Mouse (Mus musculus): ENCODE measurements at regions not wholly inside any gene's neighbourhood (a gene's known extent, or its start where the extent isn't known, plus 50 kb on each side); places are given as distances from the start of the nearest gene placed in this dataset.

- TF ChIP-seq FLI1 (IDR thresholded peaks at IDR 0.05; ENCODE audit: low read length) (no peak), GATA1 (IDR thresholded peaks at IDR 0.05; ENCODE audit: borderline replicate concordance, low read length) (no peak)
- Histone ChIP-seq H3K27me3 (replicated peaks) (no peaks in the 10 kb centered on the region), H3K9me3 (peaks cover 19% of the 10 kb centered on the region), H3K36me3 (replicated peaks; ENCODE audit: low read length) (peaks cover 29% of the 10 kb centered on the region), H3K4me1 (peaks cover 65% of the 10 kb centered on the region), H3K4me3 (replicated peaks) (peak overlapping the region; percentile 82)
Observed at GRCm38 (mm10) chr10:117988076-117988475, 142.2 kb upstream of the Rap1b start.

GRCm38 (mm10) chr10:117991176-117991575 is 145.3 kb upstream of the Rap1b start:
- Histone ChIP-seq H3K36me3 (replicated peaks; ENCODE audit: low read length) (peaks cover 26% of the 10 kb centered on the region), H3K4me3 (replicated peaks) (no peak overlapping the region), H3K4me1 (peaks cover 69% of the 10 kb centered on the region), H3K27me3 (replicated peaks) (no peaks in the 10 kb centered on the region), H3K9me3 (peaks cover 19% of the 10 kb centered on the region)
- TF ChIP-seq FLI1 (IDR thresholded peaks at IDR 0.05; ENCODE audit: low read length) (no peak), GATA1 (IDR thresholded peaks at IDR 0.05; ENCODE audit: borderline replicate concordance, low read length) (no peak)

GRCm38 (mm10) chr10:117992317-117992716 is 146.5 kb upstream of the Rap1b start:
- TF ChIP-seq GATA1 (IDR thresholded peaks at IDR 0.05; ENCODE audit: borderline replicate concordance, low read length) (no peak), FLI1 (IDR thresholded peaks at IDR 0.05; ENCODE audit: low read length) (no peak)
- Histone ChIP-seq H3K4me1 (peaks cover 61% of the 10 kb centered on the region), H3K27me3 (replicated peaks) (no peaks in the 10 kb centered on the region)

GRCm38 (mm10) chr10:117993809-117994208 is 147.8 kb upstream of the Mdm1 start:
- H3K4me1 ChIP-seq: peaks cover 52% of the 10 kb centered on the region
- peaks cover 19% of the 10 kb centered on the region for H3K9me3 ChIP-seq
- H3K27me3 ChIP-seq (replicated peaks): no peaks in the 10 kb centered on the region
- H3K4me3 ChIP-seq (replicated peaks): no peak overlapping the region
- H3K36me3 ChIP-seq (replicated peaks; ENCODE audit: low read length): peaks cover 29% of the 10 kb centered on the region
- TF ChIP-seq GATA1 (IDR thresholded peaks at IDR 0.05; ENCODE audit: borderline replicate concordance, low read length): no peak

More at GRCm38 (mm10) chr10:117992317-117992716, 146.5 kb upstream of the Rap1b start:
- Histone ChIP-seq H3K9me3 (peaks cover 19% of the 10 kb centered on the region), H3K36me3 (replicated peaks; ENCODE audit: low read length) (peaks cover 29% of the 10 kb centered on the region), H3K4me3 (replicated peaks) (no peak overlapping the region)

GRCm38 (mm10) chr10:117994768-117995167 is 146.8 kb upstream of the Mdm1 start:
- Histone ChIP-seq H3K27me3 (replicated peaks) (no peaks in the 10 kb centered on the region), H3K36me3 (replicated peaks; ENCODE audit: low read length) (peaks cover 24% of the 10 kb centered on the region), H3K4me3 (replicated peaks) (no peak overlapping the region), H3K4me1 (peaks cover 42% of the 10 kb centered on the region), H3K9me3 (peaks cover 13% of the 10 kb centered on the region)
- TF ChIP-seq GATA1 (IDR thresholded peaks at IDR 0.05; ENCODE audit: borderline replicate concordance, low read length) (no peak), FLI1 (IDR thresholded peaks at IDR 0.05; ENCODE audit: low read length) (no peak)

- Histone ChIP-seq H3K4me1 (peaks cover 61% of the 10 kb centered on the region), H3K9me3 (no peaks in the 10 kb centered on the region), H3K36me3 (replicated peaks; ENCODE audit: low read length) (peaks cover 8% of the 10 kb centered on the region), H3K27me3 (replicated peaks) (no peaks in the 10 kb centered on the region), H3K4me3 (replicated peaks) (no peak overlapping the region)
- no peak for TF ChIP-seq FLI1 (IDR thresholded peaks at IDR 0.05; ENCODE audit: low read length)
- no peak for TF ChIP-seq GATA1 (IDR thresholded peaks at IDR 0.05; ENCODE audit: borderline replicate concordance, low read length)
Observed at GRCm38 (mm10) chr10:117997796-117998195, 143.8 kb upstream of the Mdm1 start.

- Histone ChIP-seq H3K9me3 (no peaks in the 10 kb centered on the region), H3K4me1 (peaks cover 39% of the 10 kb centered on the region), H3K27me3 (replicated peaks) (no peaks in the 10 kb centered on the region), H3K36me3 (replicated peaks; ENCODE audit: low read length) (peaks cover 8% of the 10 kb centered on the region), H3K4me3 (replicated peaks) (no peak overlapping the region)
- TF ChIP-seq GATA1 (IDR thresholded peaks at IDR 0.05; ENCODE audit: borderline replicate concordance, low read length): no peak
- no peak for TF ChIP-seq FLI1 (IDR thresholded peaks at IDR 0.05; ENCODE audit: low read length)
Observed at GRCm38 (mm10) chr10:118000591-118000990, 141.0 kb upstream of the Mdm1 start.

GRCm38 (mm10) chr10:118001501-118001900 is 140.1 kb upstream of the Mdm1 start:
- TF ChIP-seq FLI1 (IDR thresholded peaks at IDR 0.05; ENCODE audit: low read length): no peak
- no peak for TF ChIP-seq GATA1 (IDR thresholded peaks at IDR 0.05; ENCODE audit: borderline replicate concordance, low read length)
- Histone ChIP-seq H3K36me3 (replicated peaks; ENCODE audit: low read length) (peaks cover 2% of the 10 kb centered on the region), H3K27me3 (replicated peaks) (no peaks in the 10 kb centered on the region), H3K9me3 (no peaks in the 10 kb centered on the region), H3K4me3 (replicated peaks) (no peak overlapping the region), H3K4me1 (peaks cover 35% of the 10 kb centered on the region)

- no peak for TF ChIP-seq GATA1 (IDR thresholded peaks at IDR 0.05; ENCODE audit: borderline replicate concordance, low read length)
- TF ChIP-seq FLI1 (IDR thresholded peaks at IDR 0.05; ENCODE audit: low read length): no peak
- Histone ChIP-seq H3K4me3 (replicated peaks) (peak overlapping the region; percentile 17), H3K9me3 (no peaks in the 10 kb centered on the region), H3K4me1 (peaks cover 40% of the 10 kb centered on the region), H3K36me3 (replicated peaks; ENCODE audit: low read length) (peaks cover 2% of the 10 kb centered on the region), H3K27me3 (replicated peaks) (no peaks in the 10 kb centered on the region)
Observed at GRCm38 (mm10) chr10:118001971-118002370, 139.6 kb upstream of the Mdm1 start.

GRCm38 (mm10) chr10:118002559-118002958 is 139.1 kb upstream of the Mdm1 start:
- Histone ChIP-seq H3K36me3 (replicated peaks; ENCODE audit: low read length) (peaks cover 2% of the 10 kb centered on the region), H3K4me3 (replicated peaks) (no peak overlapping the region), H3K27me3 (replicated peaks) (no peaks in the 10 kb centered on the region), H3K9me3 (no peaks in the 10 kb centered on the region), H3K4me1 (peaks cover 42% of the 10 kb centered on the region)
- no peak for TF ChIP-seq FLI1 (IDR thresholded peaks at IDR 0.05; ENCODE audit: low read length)
- no peak for TF ChIP-seq GATA1 (IDR thresholded peaks at IDR 0.05; ENCODE audit: borderline replicate concordance, low read length)

GRCm38 (mm10) chr10:118003179-118003578 is 138.4 kb upstream of the Mdm1 start:
- TF ChIP-seq FLI1 (IDR thresholded peaks at IDR 0.05; ENCODE audit: low read length): no peak
- no peak for TF ChIP-seq GATA1 (IDR thresholded peaks at IDR 0.05; ENCODE audit: borderline replicate concordance, low read length)

More at GRCm38 (mm10) chr10:118003179-118003578, 138.4 kb upstream of the Mdm1 start:
- peaks cover 42% of the 10 kb centered on the region for H3K4me1 ChIP-seq
- H3K9me3 ChIP-seq: no peaks in the 10 kb centered on the region
- no peak overlapping the region for H3K4me3 ChIP-seq (replicated peaks)
- H3K36me3 ChIP-seq (replicated peaks; ENCODE audit: low read length): peaks cover 5% of the 10 kb centered on the region
- H3K27me3 ChIP-seq (replicated peaks): no peaks in the 10 kb centered on the region
